21 mouse cellular contexts compared by ENCODE assay signal in genomic region chr1:37583795-37584464, GRCm38 (mm10). TPM values are rescaled to one million over a fixed set of nuclear protein-coding genes. Genes with fewer than 3 reads are reported as not detected.
DNase-seq lines count a peak whose midpoint lies in the region; ATAC-seq and TF ChIP-seq lines count a peak whose summit lies in the region.
"Had no signal": no experiment of that assay in that cellular context is flagged by ENCODE, and none has a peak within 500 bp of the region (broad histone marks: within the 10 kb centered on the region; RNA-seq: fewer than 3 reads in every experiment).

No protein-coding gene starts in this region.

- DNase-seq in embryonic facial prominence, embryonic 14.5 days (ENCODE audit: low spot score) = peak; percentile 19
- DNase-seq in embryonic facial prominence, embryonic 10.5 days (ENCODE audit: low spot score) = no peak
- DNase-seq in lung, adult 2 months = no peak
- DNase-seq in gastrocnemius, adult 18-20 months (ENCODE audit: low spot score) = no peak
- DNase-seq in embryo, embryonic 10 days (ENCODE audit: low spot score) = no peak
- DNase-seq: gastrocnemius, adult 2 months; kidney, adult 2 months; kidney, postnatal 14 days; right cerebral cortex, postnatal 25 days; thymus, postnatal 36 days had no signal

- no peak for TF ChIP-seq CTCF in lung, adult 2 months (IDR thresholded peaks at IDR 0.05; ENCODE audit: insufficient read depth, low read length)
- TF ChIP-seq CTCF in small intestine, adult 2 months (IDR thresholded peaks at IDR 0.05; ENCODE audit: extremely low read depth, insufficient read length, insufficient replicate concordance, low read depth, low read length) = no peak

- H3K4me2 ChIP-seq in embryonic facial prominence, embryonic 14.5 days (ENCODE audit: low read depth, low read length) = no peak overlapping the region
- H3K4me2 ChIP-seq in lung, embryonic 16.5 days (ENCODE audit: low read depth, low read length) = peak overlapping the region; percentile 4; the same call in 1 of the 2 replicates
- H3K4me2 ChIP-seq in intestine, embryonic 15.5 days (replicated peaks) = peak overlapping the region; percentile 35
- H3K4me2 ChIP-seq: embryonic facial prominence, embryonic 12.5 days; heart, embryonic 13.5 days; hindbrain, embryonic 14.5 days; liver, embryonic 12.5 days; lung, embryonic 15.5 days had no signal

- TF ChIP-seq POLR2A in lung, adult 2 months (IDR thresholded peaks at IDR 0.05; ENCODE audit: borderline replicate concordance, extremely low read depth, low read depth, low read length) = no peak
- TF ChIP-seq POLR2A in small intestine, adult 2 months (IDR thresholded peaks at IDR 0.05; ENCODE audit: low read depth, low read length) = no peak

- H3K9ac ChIP-seq in embryonic facial prominence, embryonic 14.5 days (ENCODE audit: low read depth, low read length) = no peak overlapping the region
- no peak overlapping the region for H3K9ac ChIP-seq in lung, embryonic 16.5 days (ENCODE audit: low read length)
- H3K9ac ChIP-seq in intestine, embryonic 15.5 days = no peak overlapping the region
- H3K9ac ChIP-seq: embryonic facial prominence, embryonic 12.5 days; heart, embryonic 13.5 days; hindbrain, embryonic 14.5 days; liver, embryonic 12.5 days; lung, embryonic 15.5 days had no signal

- no peaks in the 10 kb centered on the region; the same call in 1 of the 2 replicates for H3K4me1 ChIP-seq in embryonic facial prominence, embryonic 14.5 days (ENCODE audit: control insufficient read depth, insufficient read depth, low read length)
- no peaks in the 10 kb centered on the region for H3K4me1 ChIP-seq in embryonic facial prominence, embryonic 10.5 days
- H3K4me1 ChIP-seq in lung, embryonic 16.5 days (replicated peaks; ENCODE audit: control insufficient read depth, insufficient read depth, low read length) = 0 out of 2 replicates have a peak, but pooled peaks cover 9% of the 10 kb centered on the region
- H3K4me1 ChIP-seq in lung, adult 2 months (ENCODE audit: control insufficient read depth, insufficient read depth, low read length) = peaks cover 4% of the 10 kb centered on the region
- peaks cover 11% of the 10 kb centered on the region for H3K4me1 ChIP-seq in intestine, embryonic 15.5 days (replicated peaks)
- H3K4me1 ChIP-seq in small intestine, adult 2 months (ENCODE audit: control insufficient read depth, insufficient read depth, insufficient read length, low read length) = peaks cover 20% of the 10 kb centered on the region
- H3K4me1 ChIP-seq: embryonic facial prominence, embryonic 12.5 days had no signal

- H3K27ac ChIP-seq in embryonic facial prominence, embryonic 14.5 days (replicated peaks; ENCODE audit: low read depth, low read length) = no peak overlapping the region
- no peak overlapping the region for H3K27ac ChIP-seq in embryonic facial prominence, embryonic 10.5 days (replicated peaks)
- no peak overlapping the region for H3K27ac ChIP-seq in lung, embryonic 16.5 days (ENCODE audit: low read length)
- peak overlapping the region; percentile 66 for H3K27ac ChIP-seq in intestine, embryonic 15.5 days
- peak overlapping the region; percentile 56 for H3K27ac ChIP-seq in small intestine, adult 2 months (ENCODE audit: insufficient read depth, low read depth, low read length)
- H3K27ac ChIP-seq: embryonic facial prominence, embryonic 12.5 days; gastrocnemius, adult 2 months; heart, embryonic 13.5 days; hindbrain, embryonic 14.5 days; layer of hippocampus, adult 2 months; liver, embryonic 12.5 days; lung, embryonic 15.5 days had no signal

- no peaks in the 10 kb centered on the region for H3K27me3 ChIP-seq in embryonic facial prominence, embryonic 14.5 days (replicated peaks; ENCODE audit: control insufficient read depth, insufficient read depth, low read length)
- H3K27me3 ChIP-seq in embryonic facial prominence, embryonic 10.5 days (replicated peaks; ENCODE audit: low read depth, poor library complexity, severe bottlenecking) = no peaks in the 10 kb centered on the region
- H3K27me3 ChIP-seq in lung, embryonic 16.5 days (ENCODE audit: control insufficient read depth, insufficient read depth, low read depth, low read length) = no peaks in the 10 kb centered on the region
- no peaks in the 10 kb centered on the region for H3K27me3 ChIP-seq in intestine, embryonic 15.5 days (replicated peaks)
- no peaks in the 10 kb centered on the region for H3K27me3 ChIP-seq in small intestine, adult 2 months (ENCODE audit: control insufficient read depth, insufficient read depth, low read length)
- H3K27me3 ChIP-seq: embryonic facial prominence, embryonic 12.5 days; liver, embryonic 12.5 days; lung, embryonic 15.5 days had no signal

- ATAC-seq in embryonic facial prominence, embryonic 14.5 days (ENCODE audit: low read depth) = 0 out of 2 replicates have a peak, but pooled peaks have one; percentile 15
- ATAC-seq in lung, embryonic 16.5 days (ENCODE audit: low read depth) = no peak
- peak; percentile 89 for ATAC-seq in intestine, embryonic 15.5 days
- ATAC-seq: forebrain, embryonic 16.5 days; liver, embryonic 12.5 days; midbrain, embryonic 16.5 days had no signal

- no peaks in the 10 kb centered on the region for H3K36me3 ChIP-seq in embryonic facial prominence, embryonic 14.5 days (ENCODE audit: control insufficient read depth, insufficient read depth, low read length)
- H3K36me3 ChIP-seq in embryonic facial prominence, embryonic 10.5 days (replicated peaks) = no peaks in the 10 kb centered on the region
- H3K36me3 ChIP-seq in lung, embryonic 16.5 days (ENCODE audit: control insufficient read depth, insufficient read depth, low read length) = no peaks in the 10 kb centered on the region
- no peaks in the 10 kb centered on the region for H3K36me3 ChIP-seq in intestine, embryonic 15.5 days
- H3K36me3 ChIP-seq in small intestine, adult 2 months (ENCODE audit: control insufficient read depth, insufficient read depth, low read length) = no peaks in the 10 kb centered on the region
- H3K36me3 ChIP-seq: embryonic facial prominence, embryonic 12.5 days; heart, embryonic 13.5 days; liver, embryonic 12.5 days; lung, embryonic 15.5 days had no signal

- no peaks in the 10 kb centered on the region for H3K9me3 ChIP-seq in embryonic facial prominence, embryonic 14.5 days (ENCODE audit: control insufficient read depth, low read length)
- no peaks in the 10 kb centered on the region for H3K9me3 ChIP-seq in embryonic facial prominence, embryonic 10.5 days
- no peaks in the 10 kb centered on the region for H3K9me3 ChIP-seq in lung, embryonic 16.5 days (ENCODE audit: control insufficient read depth, low read length)
- H3K9me3 ChIP-seq in intestine, embryonic 15.5 days = no peaks in the 10 kb centered on the region
- H3K9me3 ChIP-seq: embryonic facial prominence, embryonic 12.5 days; heart, embryonic 13.5 days; liver, embryonic 12.5 days; lung, embryonic 15.5 days had no signal

- no peak overlapping the region for H3K4me3 ChIP-seq in embryonic facial prominence, embryonic 14.5 days (ENCODE audit: low read depth, low read length)
- no peak overlapping the region for H3K4me3 ChIP-seq in embryonic facial prominence, embryonic 10.5 days
- no peak overlapping the region for H3K4me3 ChIP-seq in lung, embryonic 16.5 days (ENCODE audit: low read length)
- no peak overlapping the region for H3K4me3 ChIP-seq in lung, adult 2 months (replicated peaks; ENCODE audit: extremely low read depth, low read depth, low read length)
- no peak overlapping the region for H3K4me3 ChIP-seq in intestine, embryonic 15.5 days (replicated peaks)
- H3K4me3 ChIP-seq in small intestine, adult 2 months (ENCODE audit: low read depth, low read length) = no peak overlapping the region
- H3K4me3 ChIP-seq: embryonic facial prominence, embryonic 12.5 days; gastrocnemius, adult 2 months; heart, embryonic 13.5 days; layer of hippocampus, adult 2 months; liver, embryonic 12.5 days; lung, embryonic 15.5 days had no signal

- 54% methylated on average over 9 of the region's 9 CpGs for WGBS in embryonic facial prominence, embryonic 14.5 days
- 74% methylated on average over 9 of the region's 9 CpGs for WGBS in embryonic facial prominence, embryonic 10.5 days
- WGBS in lung, embryonic 16.5 days = 25% methylated on average over 9 of the region's 9 CpGs
- WGBS in lung, adult 2 months = 42% methylated on average over 9 of the region's 9 CpGs
- WGBS in intestine, embryonic 15.5 days = 21% methylated on average over 9 of the region's 9 CpGs
- WGBS in small intestine, adult 2 months = 28% methylated on average over 9 of the region's 9 CpGs

RNA-seq across cellular contexts. Expression of gene Mgat4a, which starts 43.1 kb away (rescaled TPM):
- polyA plus RNA-seq in embryonic facial prominence, embryonic 14.5 days (2014; fragmentation: Nextera tagmentation; extraction: Ambion mirVana) = 8.4 and 8.9 TPM in 2 replicates
- polyA plus RNA-seq in embryonic facial prominence, embryonic 10.5 days (2016; fragmentation: Nextera tagmentation; extraction: Ambion mirVana) = 3.8 and 4.1 TPM in 2 replicates
- polyA plus RNA-seq in lung, embryonic 16.5 days (2015; fragmentation: Nextera tagmentation; extraction: Ambion mirVana) = 6.5 and 7.1 TPM in 2 replicates
- 3.0 and 4.2 TPM in 2 replicates for polyA plus RNA-seq in lung, adult 2 months (2012; rRNA removed)
- polyA plus RNA-seq in intestine, embryonic 15.5 days (2015; fragmentation: Nextera tagmentation; extraction: Ambion mirVana) = 44.5 and 46.3 TPM in 2 replicates
- polyA plus RNA-seq in small intestine, adult 2 months (2012; rRNA removed) = 21.6 and 53.3 TPM in 2 replicates
- 1 to 10 TPM; 4.8 to 8.7 TPM for total RNA-seq in gastrocnemius, adult 18-20 months (2021)

Comparison
In these comparisons a context has a peak if more than half of its experiments do, and no peak if none do; other contexts are left out.
1. H3K27ac ChIP-seq: peak in intestine, embryonic 15.5 days (single experiment) and small intestine, adult 2 months (single experiment); none in embryonic facial prominence, embryonic 14.5 days (single experiment), embryonic facial prominence, embryonic 10.5 days (single experiment) and lung, embryonic 16.5 days (single experiment).